Mouse (Mus musculus): ENCODE data around the gene Emd.
A peak's percentile ranks its signal among the peaks of the same experiment; 100 is the strongest.

Emd gene

GRCm38 (mm10) chrX:74277916-74278315 is 23.4 kb downstream of the Emd start:
- DNase-seq, result no peak

- no peak for DNase-seq
These were observed 26.7 kb downstream of the Emd start for GRCm38 (mm10) chrX:74281041-74281731.

- peak; percentile 88 for DNase-seq
These were observed 27.4 kb downstream of the Emd start, which contains the start of the genes Taz and Dnase1l1 for GRCm38 (mm10) chrX:74281732-74282394. Taz (plus strand) TSS chrX:74281912. Dnase1l1 (minus strand) TSS chrX:74282337.

GRCm38 (mm10) chrX:74282395-74283091 is 28.1 kb downstream of the Emd start:
- peak; percentile 91 for DNase-seq

- no peak for DNase-seq
These were observed 28.6 kb downstream of the Emd start for GRCm38 (mm10) chrX:74283092-74283437.

- DNase-seq, result no peak
These were observed 38.9 kb downstream of the Emd start for GRCm38 (mm10) chrX:74293431-74293830.

GRCm38 (mm10) chrX:74296538-74297448 is 42.3 kb downstream of the Emd start, which contains the start of gene Atp6ap1:
Atp6ap1 (plus strand) TSS chrX:74297097.
- peak; percentile 95 for DNase-seq

- DNase-seq, result no peak
These were observed 43.9 kb downstream of the Emd start for GRCm38 (mm10) chrX:74298348-74298747.

GRCm38 (mm10) chrX:74299721-74300120 is 45.2 kb downstream of the Emd start:
- no peak for DNase-seq

- DNase-seq, result peak; percentile 82
These were observed 50.6 kb downstream of the Emd start, which contains the start of gene Gdi1 for GRCm38 (mm10) chrX:74304867-74305700. Gdi1 (plus strand) TSS chrX:74304998.
